Mouse (Mus musculus): ENCODE results near the gene Tm9sf4.

The Tm9sf4 gene

GRCm38 (mm10) chr2:153259030-153259863, 98.1 kb downstream of the Tm9sf4 start:
- DNase-seq (ENCODE audit: low read depth, low spot score): peak; percentile 44

All from CD4-positive, CD25-positive, alpha-beta regulatory T cell, adult 2 months (primary cell).